Mouse (Mus musculus): ENCODE measurements at regions not wholly inside any gene's neighbourhood (a gene's known extent, or its start where the extent isn't known, plus 50 kb on each side); places are given as distances from the start of the nearest gene placed in this dataset.

GRCm38 (mm10) chr11:24396911-24397310, 319.1 kb downstream of the Bcl11a start:
- no peak for ATAC-seq (ENCODE audit: insufficient number of reproducible peaks, insufficient read depth, low FRiP score, low TSS enrichment)
- Histone ChIP-seq H3K4me2 (replicated peaks) (no peak overlapping the region), H3K4me3 (no peak overlapping the region), H3K27ac (no peak overlapping the region), H3K9me3 (no peaks in the 10 kb centered on the region), H3K4me1 (no peaks in the 10 kb centered on the region), H3K27me3 (no peaks in the 10 kb centered on the region), H3K9ac (no peak overlapping the region), H3K36me3 (no peaks in the 10 kb centered on the region)
- WGBS = 84% methylated on average over 5 of the region's 5 CpGs

GRCm38 (mm10) chr11:24397710-24398109, 319.9 kb downstream of the Bcl11a start:
- no peaks in the 10 kb centered on the region for H3K9me3 ChIP-seq
- H3K27me3 ChIP-seq = no peaks in the 10 kb centered on the region
- WGBS = 63% methylated on average over 1 of the region's 1 CpGs
- no peak overlapping the region for H3K27ac ChIP-seq
- H3K4me3 ChIP-seq = no peak overlapping the region
- H3K9ac ChIP-seq = no peak overlapping the region
- ATAC-seq (ENCODE audit: insufficient number of reproducible peaks, insufficient read depth, low FRiP score, low TSS enrichment) = no peak
- H3K4me2 ChIP-seq (replicated peaks) = no peak overlapping the region
- H3K4me1 ChIP-seq = no peaks in the 10 kb centered on the region
- H3K36me3 ChIP-seq = no peaks in the 10 kb centered on the region

- Histone ChIP-seq H3K27me3 (no peaks in the 10 kb centered on the region), H3K4me1 (no peaks in the 10 kb centered on the region), H3K4me2 (replicated peaks) (no peak overlapping the region), H3K9ac (no peak overlapping the region), H3K36me3 (no peaks in the 10 kb centered on the region), H3K27ac (no peak overlapping the region), H3K9me3 (no peaks in the 10 kb centered on the region), H3K4me3 (no peak overlapping the region)
- no peak for ATAC-seq (ENCODE audit: insufficient number of reproducible peaks, insufficient read depth, low FRiP score, low TSS enrichment)
- 76% methylated on average over 3 of the region's 3 CpGs for WGBS
Measured at GRCm38 (mm10) chr11:24401151-24401550, 323.3 kb downstream of the Bcl11a start.

- no peak overlapping the region for H3K4me3 ChIP-seq
- no peaks in the 10 kb centered on the region for H3K36me3 ChIP-seq
- H3K4me1 ChIP-seq = no peaks in the 10 kb centered on the region
- no peak overlapping the region for H3K4me2 ChIP-seq (replicated peaks)
- 70% methylated on average over 3 of the region's 3 CpGs for WGBS
- no peak overlapping the region for H3K27ac ChIP-seq
- ATAC-seq (ENCODE audit: insufficient number of reproducible peaks, insufficient read depth, low FRiP score, low TSS enrichment) = no peak
- H3K27me3 ChIP-seq = no peaks in the 10 kb centered on the region
- H3K9ac ChIP-seq = no peak overlapping the region
- no peaks in the 10 kb centered on the region for H3K9me3 ChIP-seq
Measured at GRCm38 (mm10) chr11:24402127-24402526, 324.3 kb downstream of the Bcl11a start.

GRCm38 (mm10) chr11:24414804-24415203, 336.9 kb downstream of the Bcl11a start:
- no peaks in the 10 kb centered on the region for H3K4me1 ChIP-seq
- H3K27ac ChIP-seq = no peak overlapping the region
- no peak for ATAC-seq (ENCODE audit: insufficient number of reproducible peaks, insufficient read depth, low FRiP score, low TSS enrichment)
- no peaks in the 10 kb centered on the region for H3K9me3 ChIP-seq
- no peaks in the 10 kb centered on the region for H3K27me3 ChIP-seq
- H3K4me3 ChIP-seq = no peak overlapping the region
- H3K4me2 ChIP-seq (replicated peaks) = no peak overlapping the region
- no peak overlapping the region for H3K9ac ChIP-seq
- H3K36me3 ChIP-seq = no peaks in the 10 kb centered on the region

- Histone ChIP-seq H3K9me3 (no peaks in the 10 kb centered on the region), H3K4me1 (no peaks in the 10 kb centered on the region), H3K27me3 (no peaks in the 10 kb centered on the region), H3K27ac (no peak overlapping the region), H3K4me3 (no peak overlapping the region), H3K9ac (no peak overlapping the region), H3K4me2 (replicated peaks) (no peak overlapping the region), H3K36me3 (no peaks in the 10 kb centered on the region)
- no peak for ATAC-seq (ENCODE audit: insufficient number of reproducible peaks, insufficient read depth, low FRiP score, low TSS enrichment)
- WGBS = 89% methylated on average over 10 of the region's 10 CpGs
Measured at GRCm38 (mm10) chr11:24422066-24422775, 344.4 kb downstream of the Bcl11a start.

- Histone ChIP-seq H3K9me3 (no peaks in the 10 kb centered on the region), H3K9ac (no peak overlapping the region), H3K4me2 (replicated peaks) (no peak overlapping the region), H3K27me3 (no peaks in the 10 kb centered on the region), H3K27ac (no peak overlapping the region), H3K4me3 (no peak overlapping the region), H3K36me3 (no peaks in the 10 kb centered on the region), H3K4me1 (no peaks in the 10 kb centered on the region)
- no peak for ATAC-seq (ENCODE audit: insufficient number of reproducible peaks, insufficient read depth, low FRiP score, low TSS enrichment)
- 93% methylated on average over 6 of the region's 6 CpGs for whole genome bisulfite sequencing
Measured at GRCm38 (mm10) chr11:24423278-24423677, 345.4 kb downstream of the Bcl11a start.

GRCm38 (mm10) chr11:24426995-24427883, 349.4 kb downstream of the Bcl11a start:
- WGBS = 26% methylated on average over 5 of the region's 5 CpGs
- Histone ChIP-seq H3K4me2 (replicated peaks) (no peak overlapping the region), H3K36me3 (no peaks in the 10 kb centered on the region), H3K4me1 (no peaks in the 10 kb centered on the region), H3K9me3 (no peaks in the 10 kb centered on the region), H3K27me3 (no peaks in the 10 kb centered on the region), H3K9ac (no peak overlapping the region), H3K4me3 (no peak overlapping the region), H3K27ac (no peak overlapping the region)
- ATAC-seq (ENCODE audit: insufficient number of reproducible peaks, insufficient read depth, low FRiP score, low TSS enrichment) = no peak

- no peak for ATAC-seq (ENCODE audit: insufficient number of reproducible peaks, insufficient read depth, low FRiP score, low TSS enrichment)
- H3K36me3 ChIP-seq = no peaks in the 10 kb centered on the region
- H3K9me3 ChIP-seq = no peaks in the 10 kb centered on the region
- WGBS = 89% methylated on average over 1 of the region's 1 CpGs
- no peak overlapping the region for H3K27ac ChIP-seq
- no peaks in the 10 kb centered on the region for H3K27me3 ChIP-seq
- H3K4me1 ChIP-seq = no peaks in the 10 kb centered on the region
- H3K4me3 ChIP-seq = no peak overlapping the region
- H3K9ac ChIP-seq = no peak overlapping the region
- no peak overlapping the region for H3K4me2 ChIP-seq (replicated peaks)
Measured at GRCm38 (mm10) chr11:24448608-24449007, 370.8 kb downstream of the Bcl11a start.

- no peak for ATAC-seq (ENCODE audit: insufficient number of reproducible peaks, insufficient read depth, low FRiP score, low TSS enrichment)
- no peak overlapping the region for H3K27ac ChIP-seq
Measured at GRCm38 (mm10) chr11:24452267-24452666, 374.4 kb downstream of the Bcl11a start.

GRCm38 (mm10) chr11:24464642-24465041, 386.8 kb downstream of the Bcl11a start:
- no peak for ATAC-seq (ENCODE audit: insufficient number of reproducible peaks, insufficient read depth, low FRiP score, low TSS enrichment)
- Histone ChIP-seq H3K9me3 (no peaks in the 10 kb centered on the region), H3K27ac (no peak overlapping the region), H3K9ac (no peak overlapping the region), H3K4me3 (no peak overlapping the region), H3K27me3 (no peaks in the 10 kb centered on the region), H3K36me3 (no peaks in the 10 kb centered on the region), H3K4me1 (no peaks in the 10 kb centered on the region), H3K4me2 (replicated peaks) (no peak overlapping the region)
- WGBS = 77% methylated on average over 4 of the region's 4 CpGs

More at GRCm38 (mm10) chr11:24452267-24452666, 374.4 kb downstream of the Bcl11a start:
- H3K27me3 ChIP-seq = no peaks in the 10 kb centered on the region
- H3K4me3 ChIP-seq = no peak overlapping the region
- WGBS = 51% methylated on average over 7 of the region's 7 CpGs
- H3K36me3 ChIP-seq = no peaks in the 10 kb centered on the region
- no peaks in the 10 kb centered on the region for H3K4me1 ChIP-seq
- H3K4me2 ChIP-seq (replicated peaks) = no peak overlapping the region
- H3K9ac ChIP-seq = no peak overlapping the region
- H3K9me3 ChIP-seq = no peaks in the 10 kb centered on the region

- no peaks in the 10 kb centered on the region for H3K36me3 ChIP-seq
- ATAC-seq (ENCODE audit: insufficient number of reproducible peaks, insufficient read depth, low FRiP score, low TSS enrichment) = no peak
- no peaks in the 10 kb centered on the region for H3K9me3 ChIP-seq
- no peak overlapping the region for H3K27ac ChIP-seq
- H3K4me2 ChIP-seq (replicated peaks) = no peak overlapping the region
- no peaks in the 10 kb centered on the region for H3K4me1 ChIP-seq
- WGBS = 90% methylated on average over 8 of the region's 8 CpGs
- no peaks in the 10 kb centered on the region for H3K27me3 ChIP-seq
- H3K4me3 ChIP-seq = no peak overlapping the region
- H3K9ac ChIP-seq = no peak overlapping the region
Measured at GRCm38 (mm10) chr11:24467458-24467857, 389.6 kb downstream of the Bcl11a start.

All from embryonic facial prominence, embryonic 12.5 days (tissue).